Mouse (Mus musculus) spleen, adult 10 weeks (tissue): ENCODE results near the gene Urb1. TPM values are rescaled to one million over a fixed set of nuclear protein-coding genes. Genes with fewer than 3 reads are reported as not detected.

ENCODE experiments used
- polyA plus RNA-seq: library from polyadenylated mRNA; stranded (reverse); fragments of 350-450 nt; fragmentation: Illumina TruSeq; extraction: RNeasy Lipid Tissue Mini Kit (QIAGEN cat#74804); gene quantifications from one replicate; pipeline ENCODE4 v1.2.3, GENCODE M21; 2015; ENCODE audit warnings: low replicate concordance; ENCODE audit not compliant: insufficient read depth

Urb1 gene
- polyA plus RNA-seq: 12.0 TPM

GRCm38 (mm10) chr16:90809975-90810715, at the start of gene Urb1:
Gene Urb1, minus strand, starts transcription at chr16:90810413.

GRCm38 (mm10) chr16:90826457-90826856, 16.2 kb upstream of the Urb1 start, which contains the start of gene Eva1c:
Gene Eva1c, plus strand, starts transcription at chr16:90826719.

GRCm38 (mm10) chr16:90738092-90738956, 71.9 kb downstream of the Urb1 start, which contains the start of gene Mrap:
Gene Mrap, plus strand, starts transcription at chr16:90738207.

GRCm38 (mm10) chr16:90727233-90728115, 82.7 kb downstream of the Urb1 start, which contains the start of gene Mis18a:
Gene Mis18a, minus strand, starts transcription at chr16:90727404.

Other genes starting within 250 kb of the Urb1 start
- gene Mis18a, start 83.0 kb downstream of the Urb1 start, polyA plus RNA-seq: 29.4 TPM
- gene Mrap, start 72.2 kb downstream of the Urb1 start, polyA plus RNA-seq: 1.8 TPM
- gene Eva1c, start 16.3 kb upstream of the Urb1 start, polyA plus RNA-seq: 1.6 TPM
- gene Cfap298, start 124.7 kb upstream of the Urb1 start, polyA plus RNA-seq: 24.1 TPM
- 53.3 TPM for gene Synj1, start 200.9 kb upstream of the Urb1 start, polyA plus RNA-seq
- gene Paxbp1, start 234.1 kb upstream of the Urb1 start, polyA plus RNA-seq: 144 TPM